Mouse (Mus musculus): Measurements from ENCODE around the gene Fbln5.

Gene Fbln5

DNA sequence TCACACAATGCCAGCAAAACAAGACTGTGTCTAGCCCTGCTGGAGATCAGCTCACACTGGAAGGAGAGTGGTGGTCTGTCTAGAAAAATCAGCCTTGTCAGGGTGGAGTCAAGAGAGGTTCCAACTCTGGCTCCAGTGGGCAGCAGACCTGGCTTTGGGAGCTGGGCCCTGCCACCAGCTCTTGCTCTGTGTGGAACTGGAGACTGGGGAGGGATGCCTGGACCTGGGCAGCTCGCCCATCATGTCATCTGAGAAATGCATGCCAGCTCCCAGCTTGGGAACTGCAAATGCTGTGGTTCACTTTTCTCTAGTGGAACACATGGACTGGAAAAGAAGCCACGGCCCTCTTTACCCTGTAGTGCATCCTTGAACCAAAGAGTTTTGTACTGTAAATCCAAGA is 8.3 kb downstream of the Fbln5 start:
- no peak for DNase-seq (ENCODE audit: low spot score in 2 of 2)

- no peak for DNase-seq (ENCODE audit: low spot score in 2 of 2)
Observed at GRCm38 (mm10) chr12:101807400-101807799, 11.5 kb downstream of the Fbln5 start.

DNA sequence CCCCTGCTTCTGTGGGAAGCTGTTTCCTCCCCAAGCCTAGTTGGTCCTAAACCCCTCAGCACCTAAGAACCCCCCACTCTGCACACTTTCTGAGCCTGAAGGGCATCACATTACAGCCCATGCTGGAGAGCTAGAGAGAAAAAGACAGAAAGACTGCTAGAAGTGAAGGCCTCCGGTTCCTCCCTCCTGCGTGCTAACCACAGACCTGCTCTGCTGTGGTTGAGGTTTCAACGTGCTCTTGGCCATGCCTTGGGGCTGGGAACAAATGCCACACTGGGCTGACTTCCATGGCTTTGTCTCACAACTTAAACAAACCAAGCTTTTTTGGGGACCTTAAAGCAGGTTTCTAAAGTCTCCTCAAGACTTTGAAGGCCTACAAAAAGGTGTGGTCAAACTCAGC is 16.4 kb downstream of the Fbln5 start:
- DNase-seq (ENCODE audit: low spot score in 2 of 2): no peak

DNA sequence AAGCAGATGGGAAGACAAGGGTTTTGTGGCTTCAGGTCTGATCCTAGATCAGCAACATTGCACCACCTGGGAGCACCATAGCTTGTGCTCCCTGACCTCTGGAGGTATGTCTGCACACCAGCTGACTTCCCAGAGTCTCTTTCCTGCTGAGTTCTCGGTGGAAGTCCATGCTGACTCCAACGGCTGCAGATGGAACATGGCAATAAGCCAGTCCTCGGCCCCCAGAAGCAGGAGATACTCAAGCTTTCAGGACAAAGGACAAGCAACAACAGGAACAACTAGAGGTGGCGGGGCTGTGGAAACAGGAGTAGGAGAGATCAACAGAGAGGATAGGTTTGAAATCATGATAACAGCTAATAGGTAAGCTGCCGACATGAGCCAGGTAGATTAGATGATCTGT is 17.1 kb downstream of the Fbln5 start:
- no peak for DNase-seq (ENCODE audit: low spot score in 2 of 2)

- DNase-seq (ENCODE audit: low spot score in 2 of 2): no peak
Observed at GRCm38 (mm10) chr12:101801051-101801450, 17.8 kb downstream of the Fbln5 start.

DNA sequence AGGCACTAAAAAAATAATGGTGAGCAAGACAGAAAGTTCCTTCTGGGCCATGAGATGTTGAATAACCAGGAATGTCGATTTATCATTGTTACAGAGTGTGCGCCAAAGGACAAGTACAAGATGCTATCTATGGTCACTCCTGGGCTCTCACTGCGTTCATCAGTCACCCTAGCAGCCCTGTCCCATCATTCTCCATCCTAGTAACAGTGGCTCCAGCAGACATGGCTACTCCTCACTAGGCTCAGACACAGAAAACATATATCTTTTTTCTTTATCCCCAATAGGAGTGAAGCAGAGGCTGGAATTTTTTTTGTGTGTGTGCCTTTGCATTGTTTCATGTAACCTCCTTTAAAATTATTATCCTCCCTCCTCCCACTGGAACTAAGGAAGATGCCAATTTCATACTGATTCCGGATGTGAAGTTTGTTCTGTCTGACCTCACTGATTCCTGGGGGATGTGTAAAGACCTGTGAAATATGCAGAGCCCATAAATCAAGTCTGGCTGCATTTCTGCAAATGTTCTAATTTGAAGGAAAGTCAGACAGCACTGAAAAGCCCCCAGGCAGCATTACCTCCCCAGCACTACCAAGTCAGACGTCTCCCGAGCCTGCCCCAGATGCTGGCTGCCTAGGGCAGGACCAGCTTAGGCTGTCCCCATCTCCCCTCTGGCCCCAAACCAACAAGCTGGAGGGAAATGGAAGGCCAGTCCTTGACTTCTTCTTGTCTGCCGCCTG is 20.5 kb downstream of the Fbln5 start:
- no peak for DNase-seq (ENCODE audit: low spot score in 2 of 2)

DNA sequence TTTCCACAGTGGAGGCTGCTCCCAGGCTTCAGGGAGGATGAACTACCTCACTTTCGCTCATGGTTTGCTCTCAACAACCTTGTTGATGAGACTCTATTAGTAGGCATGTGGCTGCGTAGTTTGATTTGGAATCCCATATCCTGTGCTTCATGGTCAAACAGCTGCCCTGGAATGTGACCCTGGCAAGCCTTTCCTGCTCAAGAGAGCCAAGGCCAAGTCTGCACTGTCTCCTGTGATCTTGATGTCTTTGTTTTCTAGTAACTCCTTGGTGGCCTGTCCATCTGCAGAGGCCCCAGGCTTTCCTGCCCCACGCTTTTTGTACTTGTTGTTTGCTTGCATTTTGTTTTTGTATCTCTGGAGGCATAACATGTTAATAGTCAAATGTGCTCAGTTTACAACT is 24.4 kb downstream of the Fbln5 start:
- no peak for DNase-seq (ENCODE audit: low spot score in 2 of 2)

GRCm38 (mm10) chr12:101793221-101793621 is 25.6 kb downstream of the Fbln5 start:
- no peak for DNase-seq (ENCODE audit: low spot score in 2 of 2)

GRCm38 (mm10) chr12:101792684-101793083 is 26.2 kb downstream of the Fbln5 start:
- no peak for DNase-seq (ENCODE audit: low spot score in 2 of 2)

DNA sequence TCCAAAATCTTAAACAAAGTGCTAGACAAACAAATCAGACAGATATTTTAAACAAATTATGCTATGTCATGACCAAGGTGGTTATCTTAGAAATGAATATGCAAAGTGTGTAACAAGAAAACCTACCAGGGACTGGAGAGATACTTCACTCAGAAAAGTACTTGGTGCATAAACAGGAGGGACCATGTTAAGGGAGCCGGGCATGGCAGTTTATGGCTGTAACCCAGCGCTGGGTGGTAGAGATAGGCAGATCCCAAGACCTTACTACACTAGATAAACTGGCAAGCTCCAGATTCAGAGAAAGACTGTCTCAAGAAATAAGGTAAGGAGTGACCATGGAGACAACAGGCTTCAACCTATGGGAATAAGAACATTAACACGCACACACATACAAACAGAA is 29.1 kb downstream of the Fbln5 start:
- DNase-seq (ENCODE audit: low spot score in 2 of 2): no peak

DNA sequence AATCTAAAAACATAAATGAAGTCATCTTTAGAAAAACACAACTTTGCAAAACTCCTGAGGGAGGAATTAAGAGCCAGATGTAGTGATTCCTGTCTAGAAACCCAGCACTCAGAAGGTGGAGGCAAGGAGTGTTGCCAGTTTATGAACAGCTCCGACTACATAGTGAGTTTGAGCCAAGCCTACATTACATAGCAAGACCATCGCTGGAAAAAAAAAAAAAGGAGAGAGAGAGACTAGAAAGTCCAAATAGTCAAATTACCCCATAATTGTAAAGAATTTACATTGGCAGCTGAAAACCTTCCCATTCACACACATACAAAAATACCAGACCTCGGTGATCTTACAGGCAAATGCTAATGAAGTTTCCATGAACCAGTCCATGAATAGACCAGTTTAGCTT is 29.6 kb downstream of the Fbln5 start:
- DNase-seq (ENCODE audit: low spot score in 2 of 2): no peak

GRCm38 (mm10) chr12:101782787-101783186 is 36.1 kb downstream of the Fbln5 start:
- no peak for DNase-seq (ENCODE audit: low spot score in 2 of 2)

DNA sequence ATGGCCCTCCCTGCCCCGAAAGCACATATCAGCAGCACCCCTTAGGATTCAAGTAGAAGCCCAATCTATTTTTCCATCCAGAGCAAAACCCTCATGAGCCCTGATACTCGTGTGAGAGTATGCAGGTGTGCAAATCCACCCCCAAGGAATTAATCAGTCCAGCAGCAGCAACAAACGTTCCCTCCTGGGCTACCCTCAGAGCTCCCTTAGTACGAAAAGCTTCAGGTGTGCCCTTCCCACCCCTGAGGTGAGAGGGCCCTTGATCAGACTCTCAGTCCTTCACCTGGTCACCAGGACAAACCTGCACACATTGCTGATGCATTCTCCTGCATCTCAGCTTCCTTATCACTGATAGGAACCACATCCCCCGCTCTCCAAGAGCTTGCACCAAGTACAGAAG is 37.9 kb downstream of the Fbln5 start:
- DNase-seq (ENCODE audit: low spot score in 2 of 2): no peak

DNA sequence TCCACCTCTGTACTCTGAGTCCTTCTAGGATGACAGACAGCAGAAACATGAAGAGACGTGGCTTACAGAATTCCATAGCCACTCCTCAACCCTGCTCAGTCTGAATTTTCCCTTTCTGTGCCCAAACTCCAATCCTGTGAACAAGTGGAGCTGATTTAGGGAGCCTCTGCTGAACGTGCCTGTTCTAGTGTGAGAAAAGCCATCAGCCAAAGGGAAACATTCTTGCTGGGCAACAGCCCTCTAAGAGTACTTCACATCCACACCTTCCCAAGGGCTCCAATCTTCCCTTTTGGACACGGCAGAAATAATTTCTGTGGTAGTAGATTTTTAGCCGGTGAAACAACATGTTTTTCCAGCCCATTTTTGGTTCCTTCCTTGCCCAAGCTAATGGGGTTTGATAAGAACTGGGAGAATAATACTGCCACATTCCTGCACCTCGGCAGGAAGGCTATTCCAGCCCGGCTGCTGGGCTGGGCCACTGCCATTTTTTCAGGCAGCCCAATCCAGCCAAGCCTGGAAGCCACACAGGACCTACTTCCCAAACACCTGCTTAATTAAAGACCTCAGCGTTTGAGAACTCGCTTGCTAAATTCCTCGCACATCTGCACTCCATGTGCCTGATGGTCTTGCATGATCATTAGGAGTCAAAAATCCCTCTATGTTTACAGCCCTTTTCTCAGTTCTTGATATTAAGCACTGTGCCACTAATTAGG is 41.1 kb downstream of the Fbln5 start:
- no peak for DNase-seq (ENCODE audit: low spot score in 2 of 2)

- DNase-seq (ENCODE audit: low spot score in 2 of 2): no peak
Observed at GRCm38 (mm10) chr12:101776383-101776782, 42.5 kb downstream of the Fbln5 start.

- no peak for DNase-seq (ENCODE audit: low spot score in 2 of 2)
Observed at GRCm38 (mm10) chr12:101774116-101774515, 44.7 kb downstream of the Fbln5 start.

GRCm38 (mm10) chr12:101772962-101773361 is 45.9 kb downstream of the Fbln5 start:
- no peak for DNase-seq (ENCODE audit: low spot score in 2 of 2)

- no peak for DNase-seq (ENCODE audit: low spot score in 2 of 2)
Observed at GRCm38 (mm10) chr12:101770283-101771015, 48.4 kb downstream of the Fbln5 start.

- no peak for DNase-seq (ENCODE audit: low spot score in 2 of 2)
Observed at GRCm38 (mm10) chr12:101767306-101768053, 51.4 kb downstream of the Fbln5 start.

DNA sequence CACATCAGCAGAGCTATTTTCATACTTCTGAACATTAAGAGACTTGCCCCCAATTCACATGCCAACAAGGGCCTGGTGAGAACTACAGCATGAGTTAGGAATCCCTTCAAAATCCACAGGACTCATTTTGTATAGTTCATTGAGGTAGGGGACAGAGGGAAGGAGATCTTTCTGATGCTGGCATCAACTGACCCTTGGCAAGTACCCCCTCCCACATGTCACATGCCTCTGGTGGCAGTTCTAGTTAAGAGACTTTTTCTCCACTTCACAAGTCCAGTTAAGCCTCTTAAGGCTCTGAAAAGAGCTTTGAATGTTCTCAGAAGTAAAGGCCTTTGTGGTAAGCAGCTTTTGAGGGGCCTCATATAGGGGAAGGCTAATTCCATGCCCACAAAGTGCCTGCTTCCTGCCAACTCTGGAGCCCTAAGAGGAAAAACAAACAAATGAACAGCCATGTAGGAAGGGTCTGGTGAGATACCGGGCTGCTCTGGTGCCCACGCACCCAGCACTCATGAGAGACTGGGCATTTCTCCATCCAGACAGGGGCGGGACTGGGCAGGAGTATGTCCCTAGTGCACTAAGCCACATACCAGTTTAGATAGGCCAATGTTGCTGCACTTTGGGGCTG is 52.5 kb downstream of the Fbln5 start:
- DNase-seq (ENCODE audit: low spot score in 2 of 2): no peak

GRCm38 (mm10) chr12:101764870-101765269 is 54.0 kb downstream of the Fbln5 start:
- DNase-seq (ENCODE audit: low spot score in 2 of 2): no peak

- DNase-seq (ENCODE audit: low spot score in 2 of 2): no peak
Observed at GRCm38 (mm10) chr12:101763065-101763464, 55.8 kb downstream of the Fbln5 start.

Measured in thymus, postnatal 10 days (tissue).